Mouse (Mus musculus) common myeloid progenitor, adult 5-6 weeks (primary cell): ENCODE measurements around the gene Trim10. TPM values are rescaled to one million over a fixed set of nuclear protein-coding genes. Genes with fewer than 3 reads are reported as not detected.

Experiments used
- ATAC-seq: replicated peaks from 2 replicates; pipeline ENCODE4 v1.8.0; 2016; ENCODE audit warnings: low read depth, mild to moderate bottlenecking, moderate TSS enrichment, inconsistent platforms; ENCODE audit not compliant: poor library complexity, severe bottlenecking
- total RNA-seq: library from RNA; stranded (forward); fragments of 200-1000, 187-1606 nt; gene quantifications from 2 replicates; pipeline ENCODE4 v1.2.3, GENCODE M21; 2017

Trim10 gene
- total RNA-seq: 4.3 and 8.9 TPM in 2 replicates

DNA sequence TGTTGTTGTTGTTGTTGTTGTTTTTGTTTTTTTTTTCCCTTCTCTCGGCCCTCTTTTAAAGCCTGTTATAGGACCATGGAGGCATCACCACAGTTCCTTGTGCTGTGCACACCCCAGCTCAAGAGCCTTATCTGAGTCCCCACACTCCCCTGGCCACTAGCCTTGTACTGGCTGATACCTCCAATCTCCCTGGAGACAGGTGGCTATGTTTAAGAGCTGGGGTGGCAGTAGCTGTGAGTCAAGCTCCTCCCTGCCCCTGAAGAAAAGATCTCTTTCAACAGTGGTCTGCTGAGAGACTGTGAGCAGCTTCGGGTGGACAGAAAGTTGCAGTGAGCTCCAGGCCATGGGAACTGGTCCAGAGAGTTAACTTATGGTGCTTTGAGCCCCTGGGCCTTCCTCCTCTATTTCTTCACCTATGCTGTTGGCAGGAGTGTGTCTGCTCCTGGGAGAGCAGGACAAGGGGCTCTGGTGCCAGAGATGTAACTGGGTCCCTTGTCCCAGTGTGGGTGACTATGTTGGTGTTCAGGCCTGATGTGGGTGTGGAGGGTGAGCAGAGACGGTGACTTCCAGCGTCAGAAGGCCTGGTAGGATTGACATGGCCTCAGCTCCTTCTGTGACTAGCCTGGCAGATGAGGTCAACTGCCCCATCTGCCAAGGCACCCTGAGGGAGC, at the start of gene Trim10:
Trim10 (plus strand) TSS at position 291 of the 671 bp plus-strand sequence.
- ATAC-seq: peak; percentile 96

DNA sequence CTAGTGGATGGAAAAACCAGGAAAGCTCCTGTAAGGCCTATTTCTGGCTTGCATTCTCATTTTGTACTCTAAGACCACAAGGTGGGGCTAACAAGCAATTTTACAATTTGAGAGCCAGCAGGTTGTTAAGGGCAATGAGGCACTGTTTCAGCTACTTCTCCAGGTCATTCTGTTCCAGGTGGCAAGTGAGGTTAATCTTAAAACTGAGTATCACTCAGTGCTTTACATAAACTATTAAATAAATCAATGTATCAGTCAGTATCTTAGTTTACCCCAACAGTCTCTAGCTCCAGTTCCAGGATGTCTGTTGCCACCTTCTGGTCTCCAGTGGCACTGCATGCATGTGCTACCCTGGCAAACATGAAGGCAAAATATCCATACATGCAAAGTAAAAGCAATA, 45.4 kb upstream of the Trim10 start:
- ATAC-seq: peak; percentile 80

DNA sequence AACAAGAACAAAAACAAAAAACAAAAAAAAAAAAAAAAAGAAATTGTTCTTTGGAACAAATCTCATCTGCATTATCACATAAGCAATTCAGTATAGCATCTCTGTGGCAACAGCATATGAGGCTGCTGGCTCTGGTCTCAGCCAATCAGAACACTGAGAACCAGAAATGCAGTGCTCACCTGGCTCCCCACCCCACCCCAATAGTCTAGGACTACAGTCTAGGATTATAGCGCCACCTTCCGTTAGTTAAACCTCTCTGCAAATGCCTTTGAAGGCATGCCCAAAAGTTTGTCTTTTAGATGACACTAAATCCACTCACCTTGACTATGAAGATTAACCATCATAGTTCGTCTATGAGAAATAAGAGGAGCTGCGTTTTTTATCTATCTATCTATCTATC, 43.8 kb upstream of the Trim10 start:
- ATAC-seq: peak; percentile 43; the same call in 1 of the 2 replicates

DNA sequence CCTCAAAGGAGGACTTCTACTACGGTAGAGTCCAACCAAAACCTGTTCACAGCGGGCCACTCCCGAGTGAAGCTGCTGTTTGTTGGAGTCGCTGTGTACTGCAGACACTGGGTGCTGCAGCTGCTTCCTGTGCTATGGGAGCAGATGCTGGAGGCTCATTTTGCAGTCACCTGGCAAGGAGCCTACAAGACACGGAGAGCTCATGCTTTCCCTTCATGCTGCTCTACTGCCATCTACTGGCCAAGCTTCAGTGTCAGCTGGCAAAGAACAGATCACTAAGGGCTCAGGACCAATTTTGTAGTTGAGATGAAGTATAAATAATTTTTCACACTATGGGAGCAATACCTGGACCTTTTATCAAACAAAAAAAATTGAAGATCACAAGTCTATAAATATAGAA, 43.4 kb upstream of the Trim10 start:
- ATAC-seq: peak; percentile 82

DNA sequence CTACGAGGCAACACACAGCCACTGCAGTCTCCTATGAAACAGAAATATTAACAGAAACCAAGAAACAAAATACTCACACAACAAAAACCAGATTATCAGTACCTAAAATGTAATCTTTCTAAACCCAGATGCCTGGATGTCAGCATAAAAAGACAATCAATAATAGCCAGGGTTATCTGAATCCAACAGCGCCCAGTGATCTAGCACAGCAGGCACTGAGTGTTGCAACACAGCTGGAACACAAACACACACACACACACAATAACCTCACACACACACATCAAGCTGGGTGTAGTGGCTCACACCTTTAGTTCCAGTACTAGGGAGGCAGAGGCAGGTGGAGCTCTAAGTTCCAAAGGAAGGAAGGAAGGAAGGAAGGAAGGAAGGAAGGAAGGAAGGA, 40.9 kb upstream of the Trim10 start:
- ATAC-seq: no peak

DNA sequence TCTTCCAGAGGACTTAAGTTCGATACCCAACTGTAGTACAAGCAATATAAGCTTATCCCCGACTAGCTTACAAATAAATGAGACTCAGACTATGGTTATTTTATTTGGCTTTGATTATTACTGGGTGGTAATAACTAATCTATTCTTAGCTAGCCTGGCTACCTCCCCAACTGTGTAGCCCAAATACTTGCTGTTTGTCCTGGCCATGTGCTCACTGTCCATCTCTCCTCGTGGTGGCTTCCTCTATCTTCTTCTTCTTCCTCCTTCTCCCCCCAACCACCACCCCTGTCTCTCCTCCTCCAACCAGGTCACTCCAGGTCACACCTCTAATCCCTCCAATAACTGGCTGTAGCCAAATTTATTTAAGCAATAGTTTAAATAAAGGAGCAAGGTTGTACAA, 38.9 kb upstream of the Trim10 start:
- no peak for ATAC-seq

DNA sequence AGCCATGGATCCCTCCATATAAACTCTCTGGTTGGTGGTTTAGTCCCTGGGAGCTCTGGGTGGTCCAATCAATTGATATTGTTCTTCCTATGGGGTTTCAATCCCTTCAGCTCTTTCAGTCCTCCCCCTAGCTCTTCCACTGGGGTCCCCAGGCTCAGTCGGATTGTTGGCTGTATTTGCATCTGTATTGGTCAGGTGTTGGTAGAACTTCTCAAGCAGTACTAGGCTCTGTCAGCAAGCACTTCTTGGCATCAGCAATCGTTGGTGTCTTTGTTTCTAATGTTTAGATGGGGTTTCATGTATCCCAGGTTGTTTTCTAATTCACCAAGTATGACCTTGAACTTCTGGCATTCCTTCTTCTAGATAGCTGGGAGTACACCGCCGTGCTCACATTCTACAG, 36.7 kb upstream of the Trim10 start:
- no peak for ATAC-seq

DNA sequence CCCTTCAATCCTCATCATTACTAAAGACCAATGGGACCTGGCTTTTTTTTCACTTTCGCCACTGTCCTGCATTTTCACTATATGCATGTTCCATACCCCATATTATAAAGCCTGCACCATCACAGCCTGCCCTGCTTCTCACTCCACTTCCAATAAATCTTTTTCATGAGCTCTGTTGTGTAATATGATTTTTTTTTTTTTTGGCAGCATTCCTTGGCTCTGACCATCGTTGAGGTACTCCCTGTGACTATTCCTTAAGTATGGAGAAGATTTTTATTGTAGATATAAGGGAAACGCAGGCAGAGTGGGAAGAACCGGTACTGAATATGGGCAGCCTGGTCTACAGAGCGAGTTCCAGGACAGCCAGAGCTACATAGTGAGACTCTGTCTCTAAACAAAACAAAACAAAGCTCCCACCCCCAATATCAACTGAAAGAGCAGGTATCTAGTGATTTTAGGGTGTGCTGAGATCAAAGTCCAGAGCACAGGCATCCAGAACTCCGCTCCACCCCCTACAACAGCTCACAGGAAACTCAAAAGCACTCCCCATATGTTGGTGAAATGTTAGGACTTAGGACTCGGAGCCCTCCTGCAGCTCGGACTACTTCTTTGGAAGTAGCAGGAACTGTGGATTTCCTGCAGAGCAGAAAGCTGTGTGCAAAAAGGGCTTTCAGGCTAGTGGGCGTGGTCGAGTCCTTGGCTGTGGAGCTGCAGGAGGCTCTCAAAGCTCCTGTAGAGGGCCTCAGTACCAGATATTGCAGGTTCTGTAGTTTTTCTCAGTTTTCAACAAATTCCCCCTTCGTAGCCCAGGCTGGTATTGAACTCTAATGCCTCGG, 33.6 kb upstream of the Trim10 start:
- peak; percentile 53; the same call in 1 of the 2 replicates for ATAC-seq

DNA sequence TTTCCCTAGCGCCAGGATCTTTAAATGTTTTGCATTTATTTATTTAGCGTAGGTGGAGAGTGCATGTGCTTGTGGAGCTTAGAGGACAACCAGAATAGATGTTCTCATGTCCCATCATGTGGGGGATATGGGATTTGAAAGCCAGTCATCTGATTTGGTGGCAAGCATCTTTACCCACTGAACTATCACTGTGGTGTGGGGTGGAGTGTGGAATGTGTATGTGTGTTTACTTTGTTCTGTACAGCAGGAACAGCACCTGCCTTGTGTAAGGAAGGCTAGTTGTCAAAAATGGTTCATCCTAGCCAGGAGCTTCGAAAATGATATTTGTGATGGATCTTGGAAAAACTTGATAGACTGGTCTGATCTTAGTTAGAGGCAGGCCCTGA, 33.0 kb upstream of the Trim10 start:
- ATAC-seq: peak; percentile 29

DNA sequence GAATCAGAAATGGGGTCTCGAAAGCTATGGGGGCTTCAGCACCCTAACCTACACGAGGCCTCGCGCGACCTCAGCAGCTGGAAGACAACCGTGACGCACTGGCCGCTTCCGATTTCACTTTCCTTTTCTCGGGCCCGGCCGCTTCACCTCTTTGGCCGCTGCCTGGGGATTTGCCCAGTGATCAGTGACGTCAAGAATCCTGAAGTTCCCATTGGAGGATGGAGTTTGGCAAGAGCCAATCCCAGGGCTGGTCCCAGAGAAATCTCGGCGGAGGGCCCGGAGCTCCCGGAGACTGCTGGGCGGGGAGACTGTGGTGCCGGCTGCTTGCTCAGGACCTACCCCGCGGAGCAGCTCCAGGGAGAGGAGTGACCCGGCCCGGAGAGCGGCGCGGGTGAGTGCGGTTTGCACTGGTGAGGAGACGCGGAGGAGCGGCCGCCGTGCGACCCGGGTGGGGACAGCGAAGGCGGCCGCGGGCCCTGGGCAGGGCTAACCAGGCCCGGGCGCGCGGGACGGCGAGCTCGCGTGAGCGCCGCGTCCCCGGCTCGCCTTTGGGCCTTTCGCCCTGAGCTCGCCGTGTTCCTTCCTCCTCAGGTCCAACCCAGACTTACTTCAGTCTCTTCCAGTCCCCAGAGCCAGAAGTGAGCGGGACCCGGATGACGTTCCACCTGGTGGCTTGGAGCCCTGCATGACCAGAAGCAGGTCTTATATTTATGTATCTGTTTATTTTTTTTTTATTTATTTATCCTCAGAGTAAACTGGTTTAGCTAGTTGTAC, 32.3 kb upstream of the Trim10 start, which contains the start of gene Trim26:
Trim26 (plus strand) TSS at position 261 of the 774 bp plus-strand sequence.
- peak; percentile 95 for ATAC-seq

DNA sequence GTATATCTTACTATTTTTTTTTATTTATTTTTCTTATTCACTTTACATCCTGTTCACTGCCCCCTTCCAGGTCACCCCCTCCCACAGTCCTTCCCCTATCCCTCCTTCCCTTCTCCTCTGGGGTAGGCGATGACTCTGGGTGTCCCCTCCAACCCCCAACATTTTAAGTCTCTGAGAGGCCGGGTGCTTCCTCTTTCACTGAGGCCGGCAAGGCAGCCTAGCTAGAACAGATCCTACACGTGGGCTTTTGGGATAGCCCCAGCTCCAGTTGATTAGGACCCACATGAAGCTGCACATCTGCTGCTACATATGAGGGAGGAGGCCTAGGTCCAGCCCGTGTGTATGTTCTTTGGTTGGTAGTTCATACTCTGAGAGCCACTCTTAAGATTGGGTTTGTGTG, 30.4 kb upstream of the Trim10 start:
- no peak for ATAC-seq

DNA sequence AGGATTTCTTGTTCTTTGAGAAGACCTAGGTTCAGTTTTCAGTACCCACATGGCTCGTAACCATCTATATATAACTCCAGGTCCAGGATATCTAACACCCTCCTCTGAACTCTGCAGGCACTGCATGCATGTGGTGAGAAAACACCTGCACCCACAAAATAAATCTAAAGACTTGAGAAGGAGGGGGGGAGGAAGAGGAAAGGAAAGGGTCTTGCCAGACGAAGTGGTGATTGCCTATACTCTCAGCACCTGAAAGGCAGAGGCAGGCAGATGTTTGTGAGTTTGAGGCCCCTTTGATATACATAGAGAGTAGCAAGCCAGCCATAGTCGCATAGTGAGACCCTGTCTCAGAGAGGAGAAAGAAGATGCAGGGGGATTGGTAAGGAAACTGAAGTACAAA, 29.4 kb upstream of the Trim10 start:
- no peak for ATAC-seq

DNA sequence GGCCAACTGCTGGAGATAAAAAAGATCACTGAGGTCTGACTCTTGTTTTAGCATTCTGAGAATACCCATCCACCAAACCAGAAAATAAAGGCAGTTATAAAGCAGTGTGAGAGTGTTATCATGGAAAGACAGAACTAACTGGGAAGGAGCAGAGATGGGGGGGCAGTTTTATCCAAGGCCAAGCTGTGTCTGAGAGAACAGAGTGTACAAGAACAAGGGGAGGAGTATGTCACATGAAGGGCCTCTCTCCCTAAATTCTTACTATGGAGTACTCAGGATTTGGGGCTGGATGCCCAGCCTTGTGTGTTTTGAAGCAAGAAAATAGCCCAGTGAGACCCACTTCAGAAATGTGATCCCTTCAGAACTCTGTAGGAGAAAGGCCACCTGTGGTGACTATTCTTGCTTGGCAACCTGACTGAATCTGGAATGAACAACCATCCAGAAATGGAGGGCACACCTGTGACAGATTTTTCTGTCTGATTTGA, 28.4 kb upstream of the Trim10 start:
- ATAC-seq: no peak

DNA sequence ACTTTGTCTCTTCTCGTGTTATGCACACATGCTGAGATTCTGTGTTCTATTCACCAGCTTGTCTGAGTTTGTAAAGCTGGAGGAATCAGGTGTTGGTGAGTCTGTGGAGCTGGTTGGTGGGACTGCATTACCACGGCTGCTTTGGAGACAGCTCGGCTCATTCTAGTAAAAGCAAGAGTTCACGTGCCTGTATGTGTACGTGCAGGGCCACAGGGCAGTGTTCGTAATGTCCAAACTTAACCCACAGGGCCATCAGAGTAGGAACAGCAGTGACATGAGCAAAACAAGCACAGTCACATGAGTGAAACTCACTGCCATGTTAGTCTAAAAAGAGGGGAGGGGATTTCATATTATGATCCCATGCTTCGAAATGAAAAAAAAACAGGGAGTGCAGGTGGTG, 25.7 kb upstream of the Trim10 start:
- ATAC-seq: no peak

DNA sequence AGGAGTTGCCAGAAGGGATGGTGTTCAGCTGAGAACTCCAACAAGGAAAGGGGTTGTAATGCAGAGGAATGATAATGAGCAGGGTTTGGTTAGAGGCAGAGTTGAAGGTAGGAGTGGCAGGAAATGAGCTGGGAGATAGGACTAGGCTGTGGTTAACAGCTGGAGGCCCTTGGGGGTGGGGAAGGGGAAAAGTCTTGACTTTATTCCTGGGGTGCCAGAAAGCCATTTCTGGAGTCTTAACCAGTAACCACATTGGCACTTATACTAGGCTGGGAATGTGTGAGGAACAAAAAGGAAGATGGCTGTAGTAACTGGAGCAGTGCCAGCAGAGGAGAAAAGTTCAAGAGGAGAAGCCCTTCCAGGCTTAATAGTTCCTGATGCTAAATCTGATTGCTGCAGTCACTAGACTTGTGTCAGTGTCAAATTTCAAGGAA, 25.1 kb upstream of the Trim10 start:
- peak; percentile 92 for ATAC-seq

DNA sequence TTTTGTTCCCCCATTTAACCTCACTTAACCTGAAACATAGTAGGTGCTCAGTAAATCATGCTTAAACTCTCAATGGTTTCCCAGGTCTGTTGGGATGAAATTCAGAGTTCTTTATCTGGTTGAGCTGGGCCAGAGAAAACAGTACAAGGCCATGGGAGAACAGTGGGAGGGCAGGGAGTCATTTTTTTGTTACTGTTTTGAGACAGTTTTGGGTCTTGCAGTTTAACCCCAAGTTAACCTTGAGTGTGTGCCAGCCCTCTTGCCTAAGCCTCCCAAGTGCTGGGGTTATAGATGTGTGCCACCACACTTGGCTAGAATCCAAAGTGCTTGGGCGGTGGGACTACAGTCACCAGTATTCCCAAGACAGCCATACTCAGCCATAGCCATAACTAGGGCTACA, 24.6 kb upstream of the Trim10 start:
- no peak for ATAC-seq

DNA sequence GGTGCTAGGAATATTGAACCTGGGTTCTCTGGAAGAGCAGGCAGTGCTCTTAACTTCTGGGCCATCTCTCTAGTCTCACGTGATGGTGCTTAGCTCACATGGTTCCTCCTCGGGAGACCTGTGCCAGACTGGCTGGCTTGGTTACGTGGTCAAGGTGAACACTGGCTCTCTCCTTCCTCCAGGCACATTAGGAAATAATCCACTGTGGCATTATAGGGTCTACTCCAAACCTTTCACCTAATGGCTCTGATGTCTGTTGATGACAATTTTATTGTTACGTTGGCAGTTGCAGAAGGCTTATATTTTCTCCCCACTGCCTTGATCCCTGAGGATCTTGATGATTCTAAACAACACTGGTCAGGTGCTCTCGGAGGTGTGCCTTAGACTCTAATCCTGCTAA, 20.5 kb upstream of the Trim10 start:
- ATAC-seq: no peak

DNA sequence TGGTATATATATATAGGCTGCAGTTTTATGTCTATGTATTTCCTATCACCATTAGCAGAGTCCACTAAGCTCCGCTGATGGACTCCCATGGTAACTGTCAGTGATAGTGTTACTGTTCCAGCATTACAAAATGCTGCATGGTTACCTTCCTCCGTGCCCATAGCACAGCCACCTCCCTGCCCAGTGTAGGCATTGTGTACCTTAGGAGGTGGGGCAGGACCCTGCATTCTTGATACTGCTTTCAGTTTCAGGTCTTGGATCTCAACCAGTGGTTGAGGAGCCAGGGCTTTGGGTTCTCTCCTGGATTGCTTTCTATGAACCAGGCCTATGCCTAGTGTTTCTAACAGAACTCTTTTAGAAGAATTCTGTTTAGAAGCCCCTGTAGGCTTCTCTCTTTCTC, 19.4 kb upstream of the Trim10 start:
- ATAC-seq: no peak

DNA sequence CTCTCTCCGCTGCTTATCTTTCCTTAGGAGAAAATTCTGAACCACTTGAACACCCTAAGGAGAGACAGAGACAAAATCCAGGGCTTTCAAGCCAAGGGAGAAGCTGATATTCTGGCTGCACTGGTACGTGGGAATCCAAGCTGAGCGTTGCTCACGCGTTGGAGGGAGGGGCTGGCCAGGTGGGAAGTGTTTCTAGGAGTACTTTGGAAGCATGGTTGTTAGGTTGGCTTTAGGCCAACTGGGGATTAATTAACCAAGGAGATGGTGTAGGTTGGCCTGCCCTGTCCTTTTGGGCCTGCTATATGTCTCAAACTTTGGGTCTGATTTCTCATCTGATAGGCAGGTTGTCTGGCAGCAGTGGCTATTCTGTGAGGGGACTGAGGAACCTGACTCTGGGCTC, 18.2 kb upstream of the Trim10 start:
- ATAC-seq: no peak

DNA sequence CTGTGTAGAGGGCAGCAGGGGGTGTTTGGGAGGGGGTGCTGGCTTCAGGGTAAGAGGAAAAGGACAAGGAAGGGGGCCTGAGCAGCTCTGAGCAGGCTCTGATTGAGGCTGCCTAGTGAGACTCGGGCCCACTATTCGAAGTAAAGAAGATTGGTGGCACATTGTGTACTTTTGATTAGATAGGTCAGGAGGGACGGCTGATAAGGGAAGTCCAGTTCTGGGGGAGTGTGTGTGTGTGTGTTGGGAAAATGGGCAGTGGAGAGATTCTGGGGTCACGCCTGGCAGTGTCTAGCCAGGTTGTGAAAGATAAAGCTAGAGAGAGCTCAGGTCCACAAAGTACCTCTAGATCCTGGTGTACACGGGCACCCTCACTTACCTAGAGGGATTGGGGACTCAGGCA, 17.7 kb upstream of the Trim10 start:
- no peak for ATAC-seq

DNA sequence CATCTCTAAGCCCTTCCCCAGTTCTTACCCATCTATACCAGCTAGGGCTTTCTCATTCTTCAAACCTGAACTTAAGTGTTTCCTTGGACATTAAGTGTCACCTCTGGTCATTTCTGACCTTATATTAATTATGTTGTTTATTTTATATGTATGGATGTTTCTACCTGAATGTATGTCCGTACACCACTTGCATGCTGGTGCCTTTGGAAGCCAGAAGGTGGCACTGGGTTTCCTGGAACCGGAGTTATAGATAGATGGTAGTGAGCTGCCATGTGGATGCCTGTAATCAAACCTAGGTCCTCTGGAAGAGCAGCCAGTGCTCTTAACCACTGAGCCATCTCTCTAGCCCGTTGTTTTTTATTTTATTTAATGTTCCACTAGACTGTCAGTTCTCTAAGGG, 13.9 kb upstream of the Trim10 start:
- ATAC-seq: no peak
